Mouse (Mus musculus) cortical plate, adult 2 months (tissue): Measurements from ENCODE around the gene Upf2.

ENCODE experiments used
- CTCF ChIP-seq: fragments of 200-500 bp; IDR thresholded peaks from 2 replicates; pipeline ENCODE4 v1.5.1; 2011; ENCODE audit warnings: mild to moderate bottlenecking, control low read depth, low read length; ENCODE audit not compliant: insufficient read depth; ENCODE audit errors: extremely low read depth
- POLR2A ChIP-seq: fragments of 200-500 bp; IDR thresholded peaks from 2 replicates; pipeline ENCODE4 v1.6.1; 2011; ENCODE audit warnings: mild to moderate bottlenecking, low read length, control low read depth; ENCODE audit not compliant: insufficient read depth; ENCODE audit errors: extremely low read depth

DNA sequence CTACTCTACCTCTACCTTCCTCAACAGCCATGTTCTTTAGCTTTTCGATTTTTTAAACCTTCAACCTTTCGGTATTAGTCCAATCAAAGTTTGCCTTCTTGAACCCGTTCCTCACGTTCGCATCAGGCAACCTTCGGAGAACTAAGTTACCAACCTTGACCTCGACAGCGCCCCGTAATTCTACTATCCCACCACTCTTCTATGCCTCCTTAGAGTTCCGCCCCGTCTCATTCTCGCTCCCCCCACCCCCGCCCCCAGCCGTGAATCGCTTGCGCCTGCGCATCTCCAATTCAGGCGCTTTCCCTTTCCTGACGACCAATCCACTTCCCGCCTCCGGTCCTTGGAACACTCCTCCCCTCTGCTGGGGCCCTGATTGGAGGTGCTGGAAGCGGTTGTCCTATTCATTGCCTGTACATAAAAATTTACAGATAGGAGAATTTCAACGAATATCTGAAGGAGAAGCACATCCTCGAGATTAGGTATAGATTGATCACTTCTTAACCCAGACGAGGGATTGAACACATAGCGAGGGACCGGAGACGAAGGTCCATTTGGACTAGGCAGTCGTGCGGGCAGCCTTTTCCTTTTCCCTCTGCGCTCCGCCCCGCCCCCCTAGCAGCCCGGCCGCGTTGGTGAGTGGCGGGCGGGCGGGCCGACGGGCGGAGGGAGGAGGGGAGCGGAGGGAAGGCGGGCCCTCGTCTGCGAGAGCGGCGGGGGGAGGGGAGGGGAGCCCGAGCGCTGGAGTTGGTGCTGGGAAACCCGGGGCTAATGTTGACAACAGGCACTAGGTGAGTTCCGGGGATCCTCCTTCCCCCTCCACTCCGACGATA is at the start of gene Upf2:
- TF ChIP-seq CTCF (no peak), POLR2A (peak; percentile 60; the same call in 1 of the 2 replicates)
